Mouse (Mus musculus) brain, embryonic 14.5 days (tissue): ENCODE measurements around the gene Wwox.

Source experiments
- CTCF ChIP-seq: fragments of 200-500 bp; IDR thresholded peaks from 2 replicates; pipeline ENCODE4 v1.5.1; 2012; ENCODE audit warnings: inconsistent platforms, mild to moderate bottlenecking, moderate library complexity, borderline replicate concordance; ENCODE audit not compliant: insufficient read depth, insufficient read length; ENCODE audit errors: extremely low read depth
- POLR2A ChIP-seq: fragments of 200-500 bp; IDR thresholded peaks from 2 replicates; pipeline ENCODE4 v1.6.1; 2012; ENCODE audit warnings: mild to moderate bottlenecking, inconsistent platforms, borderline replicate concordance; ENCODE audit not compliant: poor library complexity, insufficient read depth, insufficient read length, severe bottlenecking; ENCODE audit errors: extremely low read depth

DNA sequence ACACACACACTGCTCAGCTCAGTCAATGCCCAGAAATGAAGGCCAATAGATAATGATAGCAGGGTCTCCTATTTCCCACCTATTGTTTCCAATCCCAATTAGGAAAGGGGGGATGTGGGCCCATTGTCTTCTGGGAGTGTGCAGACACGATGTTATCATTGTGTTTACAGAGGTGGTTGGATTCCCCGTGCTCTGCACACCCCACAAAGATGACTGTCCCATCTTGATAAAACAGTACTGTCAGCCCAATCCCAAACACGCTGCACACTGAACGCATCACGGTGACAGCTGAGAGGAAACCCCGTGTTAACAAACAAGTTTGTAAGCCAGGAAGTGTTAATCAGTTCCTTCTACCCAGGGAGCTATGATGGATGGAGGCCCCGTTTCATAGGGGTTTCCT is 650.3 kb downstream of the Wwox start:
- no peak for TF ChIP-seq POLR2A
- TF ChIP-seq CTCF: no peak
